Mouse (Mus musculus) stomach, embryonic 16.5 days (tissue): ENCODE measurements at regions not wholly inside any gene's neighbourhood (a gene's known extent, or its start where the extent isn't known, plus 50 kb on each side); places are given as distances from the start of the nearest gene placed in this dataset.

Experiments used
- ATAC-seq: fragments of 200-750 bp; cut with Nextera tagmentation; 2 replicates; pipeline ENCODE4 v1.8.0; 2017; ENCODE audit warnings: moderate number of reproducible peaks, moderate TSS enrichment; ENCODE audit not compliant: insufficient read depth, low FRiP score
- H3K27ac ChIP-seq: fragments of 300-500 bp; sonication (generic); 2 replicates; pipeline ENCODE4 v1.5.1; 2014; ENCODE audit warnings: low read length
- H3K27me3 ChIP-seq: fragments of 300-500 bp; sonication (generic); 2 replicates; pipeline ENCODE4 v1.6.1; 2014; ENCODE audit warnings: low read length, control low read depth, mixed read lengths; ENCODE audit not compliant: control insufficient read depth, insufficient read depth
- H3K36me3 ChIP-seq: fragments of 300-500 bp; sonication (generic); 2 replicates; pipeline ENCODE4 v1.6.1; 2014; ENCODE audit warnings: low read length; ENCODE audit not compliant: control insufficient read depth, insufficient read depth
- H3K4me1 ChIP-seq: fragments of 300-500 bp; sonication (generic); 2 replicates; pipeline ENCODE4 v1.6.1; 2014; ENCODE audit warnings: low read length, control low read depth, mixed read lengths; ENCODE audit not compliant: control insufficient read depth, insufficient read depth
- H3K4me2 ChIP-seq: fragments of 300-500 bp; sonication (generic); 2 replicates; pipeline ENCODE4 v1.6.1; 2014; ENCODE audit warnings: low read depth, low read length, mixed read lengths
- H3K4me3 ChIP-seq: fragments of 300-500 bp; sonication (generic); replicated peaks from 2 replicates; pipeline ENCODE4 v1.5.1; 2014; ENCODE audit warnings: mild to moderate bottlenecking, low read length
- H3K9ac ChIP-seq: fragments of 300-500 bp; sonication (generic); 2 replicates; pipeline ENCODE4 v1.6.1; 2014; ENCODE audit warnings: low read length
- H3K9me3 ChIP-seq: fragments of 300-500 bp; sonication (generic); replicated peaks from 2 replicates; pipeline ENCODE4 v1.6.1; 2016; ENCODE audit warnings: low read length, control low read depth; ENCODE audit not compliant: control insufficient read depth
- WGBS: fragments of 180-500 bp; shearing (Covaris S2); extraction: QIAGEN DNeasy Blood & Tissue Kit; methylation state at CpG from one replicate; pipeline ENCODE4 v1.1.7; 2014; 5-methylcytosine and 5-hydroxymethylcytosine counted together

DNA sequence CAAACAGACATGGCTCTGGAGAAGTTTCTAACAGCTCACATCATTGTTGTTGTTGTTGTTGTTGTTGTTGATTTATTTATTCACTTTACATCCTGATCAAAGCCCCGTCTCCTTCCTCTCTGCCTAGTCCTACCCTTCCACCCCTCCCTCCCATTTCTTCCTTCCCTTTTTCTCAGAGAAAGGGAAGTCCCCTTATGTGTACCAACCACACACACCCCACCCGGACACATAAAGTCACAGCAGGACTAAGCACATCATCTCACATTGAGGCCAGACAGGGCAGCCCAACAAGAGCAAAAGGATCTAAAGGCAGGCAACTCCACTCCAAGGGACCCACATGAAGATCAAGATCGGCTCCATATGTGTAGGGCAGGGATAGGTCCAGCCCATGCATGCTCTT is 130.1 kb upstream of the Cdyl start:
- 72% methylated on average over 3 of the region's 3 CpGs for WGBS
- Histone ChIP-seq H3K4me3 (no peak overlapping the region), H3K27ac (no peak overlapping the region), H3K9me3 (no peaks in the 10 kb centered on the region), H3K4me1 (no peaks in the 10 kb centered on the region), H3K9ac (no peak overlapping the region), H3K4me2 (no peak overlapping the region), H3K27me3 (no peaks in the 10 kb centered on the region), H3K36me3 (no peaks in the 10 kb centered on the region)
- ATAC-seq = no peak

DNA sequence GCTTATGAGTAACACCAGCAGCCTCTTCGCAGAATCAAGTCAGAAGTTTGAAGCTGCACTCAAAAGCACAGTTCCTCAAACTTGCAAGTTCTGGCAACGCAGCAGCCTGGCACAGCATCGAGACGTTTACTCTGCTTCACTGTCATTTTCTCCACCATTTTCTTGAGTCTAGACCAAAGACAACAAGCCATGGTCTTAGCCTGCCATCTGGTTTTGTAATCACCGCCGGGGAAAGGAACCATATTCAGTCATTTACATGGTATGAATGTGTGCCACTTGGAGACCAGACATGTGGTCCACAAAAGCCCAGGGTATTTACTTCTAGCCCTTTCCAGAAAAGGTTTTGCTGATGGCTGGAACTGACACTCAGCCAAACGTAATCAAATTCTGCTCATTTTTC is 122.5 kb upstream of the Cdyl start:
- Histone ChIP-seq H3K4me1 (no peaks in the 10 kb centered on the region), H3K4me3 (no peak overlapping the region), H3K4me2 (no peak overlapping the region), H3K9ac (no peak overlapping the region), H3K9me3 (no peaks in the 10 kb centered on the region), H3K36me3 (no peaks in the 10 kb centered on the region), H3K27me3 (no peaks in the 10 kb centered on the region), H3K27ac (no peak overlapping the region)
- ATAC-seq = no peak
- 80% methylated on average over 7 of the region's 7 CpGs for WGBS

DNA sequence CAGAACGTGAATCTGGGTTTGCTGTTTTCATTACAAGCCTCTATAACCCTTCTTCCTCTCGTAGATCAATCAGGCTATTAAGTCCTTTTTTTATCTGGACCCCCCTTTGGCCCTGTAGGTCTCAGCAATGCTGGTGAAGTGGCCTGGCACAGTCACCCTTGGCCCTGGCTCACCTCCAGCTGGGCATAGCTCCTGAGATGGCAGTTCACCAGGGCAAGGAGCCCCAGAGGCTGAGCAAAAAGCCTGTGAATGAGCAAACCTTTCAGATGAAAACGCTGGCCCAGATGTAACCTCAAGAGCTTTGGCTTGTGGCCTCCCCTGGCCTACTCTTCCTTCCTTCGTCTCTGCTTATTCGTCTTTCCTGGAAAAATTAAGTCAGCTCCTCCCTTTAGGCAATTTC is 121.7 kb upstream of the Cdyl start:
- Histone ChIP-seq H3K27ac (no peak overlapping the region), H3K27me3 (no peaks in the 10 kb centered on the region), H3K9me3 (no peaks in the 10 kb centered on the region), H3K36me3 (no peaks in the 10 kb centered on the region), H3K4me3 (no peak overlapping the region), H3K4me2 (no peak overlapping the region), H3K4me1 (no peaks in the 10 kb centered on the region), H3K9ac (no peak overlapping the region)
- WGBS = 78% methylated on average over 5 of the region's 5 CpGs
- no peak for ATAC-seq

DNA sequence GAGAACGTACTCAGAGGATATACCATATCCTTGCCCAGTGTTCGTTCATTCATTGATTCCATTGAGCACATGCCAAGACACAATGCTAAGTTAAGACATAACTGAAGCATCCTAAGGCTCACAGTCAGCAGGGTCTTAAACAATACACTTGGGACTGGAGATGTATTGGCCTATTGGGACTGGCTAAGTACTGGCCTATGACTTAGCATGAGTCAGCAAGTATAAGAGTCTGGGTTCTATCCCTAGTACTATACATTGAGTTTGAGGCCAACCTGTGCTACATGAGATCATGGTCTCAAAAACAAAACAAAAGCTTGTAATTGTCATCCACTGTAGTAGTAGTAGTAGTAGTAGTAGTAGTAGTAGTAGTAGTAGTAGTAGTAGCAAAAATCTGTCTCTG is 119.2 kb upstream of the Cdyl start:
- Histone ChIP-seq H3K4me3 (no peak overlapping the region), H3K9me3 (no peaks in the 10 kb centered on the region), H3K27me3 (no peaks in the 10 kb centered on the region), H3K9ac (no peak overlapping the region), H3K4me1 (no peaks in the 10 kb centered on the region), H3K36me3 (no peaks in the 10 kb centered on the region), H3K27ac (no peak overlapping the region), H3K4me2 (no peak overlapping the region)
- WGBS = 92% methylated on average over 2 of the region's 2 CpGs
- no peak for ATAC-seq

DNA sequence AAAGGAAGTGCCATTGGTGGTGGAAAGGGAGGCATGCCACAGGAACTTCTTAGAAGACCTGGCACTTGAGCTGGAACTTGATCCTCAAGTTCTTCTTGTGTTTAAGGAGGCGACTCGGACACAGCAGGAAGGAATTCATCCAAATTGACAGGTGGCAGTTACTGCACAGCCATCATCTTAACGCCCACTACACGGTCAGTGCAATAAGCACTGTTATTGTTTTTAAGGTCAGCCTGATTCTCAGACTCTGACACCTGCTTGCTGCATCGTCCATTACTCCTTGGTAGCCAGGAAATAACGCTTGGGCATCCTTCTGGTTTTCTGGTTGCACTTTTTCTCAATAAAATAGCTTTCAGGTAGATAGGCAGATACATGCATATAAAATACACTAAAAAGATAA is 118.6 kb upstream of the Cdyl start:
- no peaks in the 10 kb centered on the region for H3K36me3 ChIP-seq
- no peak overlapping the region for H3K4me2 ChIP-seq
- H3K27ac ChIP-seq = no peak overlapping the region
- H3K4me3 ChIP-seq = no peak overlapping the region
- H3K9me3 ChIP-seq = no peaks in the 10 kb centered on the region
- no peaks in the 10 kb centered on the region for H3K27me3 ChIP-seq
- ATAC-seq = no peak
- no peaks in the 10 kb centered on the region for H3K4me1 ChIP-seq
- H3K9ac ChIP-seq = no peak overlapping the region
- WGBS = 60% methylated on average over 6 of the region's 6 CpGs

DNA sequence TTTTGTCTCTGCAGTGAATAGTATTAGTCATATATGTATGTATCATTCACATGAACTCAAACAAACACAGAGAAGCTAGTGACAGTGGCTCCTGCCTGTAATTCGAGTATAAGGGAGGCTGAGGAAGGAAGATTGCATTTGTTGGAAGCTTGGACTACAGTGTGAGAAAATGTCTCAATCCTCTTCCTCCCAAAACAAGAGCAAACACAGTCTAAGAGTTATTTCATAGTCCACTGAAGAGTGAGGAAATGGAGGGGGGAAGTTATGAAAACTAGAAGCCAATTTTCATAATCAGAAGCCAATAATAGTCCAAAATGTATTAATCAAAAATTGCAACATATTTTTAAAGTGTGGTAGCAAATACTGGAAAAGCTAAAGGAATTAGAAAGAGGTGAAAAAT is 95.6 kb upstream of the Cdyl start:
- Histone ChIP-seq H3K9me3 (no peaks in the 10 kb centered on the region), H3K27ac (no peak overlapping the region), H3K4me1 (no peaks in the 10 kb centered on the region), H3K4me2 (no peak overlapping the region), H3K27me3 (no peaks in the 10 kb centered on the region), H3K36me3 (no peaks in the 10 kb centered on the region), H3K9ac (no peak overlapping the region), H3K4me3 (no peak overlapping the region)
- 31% methylated on average over 1 of the region's 1 CpGs for WGBS
- ATAC-seq = no peak

DNA sequence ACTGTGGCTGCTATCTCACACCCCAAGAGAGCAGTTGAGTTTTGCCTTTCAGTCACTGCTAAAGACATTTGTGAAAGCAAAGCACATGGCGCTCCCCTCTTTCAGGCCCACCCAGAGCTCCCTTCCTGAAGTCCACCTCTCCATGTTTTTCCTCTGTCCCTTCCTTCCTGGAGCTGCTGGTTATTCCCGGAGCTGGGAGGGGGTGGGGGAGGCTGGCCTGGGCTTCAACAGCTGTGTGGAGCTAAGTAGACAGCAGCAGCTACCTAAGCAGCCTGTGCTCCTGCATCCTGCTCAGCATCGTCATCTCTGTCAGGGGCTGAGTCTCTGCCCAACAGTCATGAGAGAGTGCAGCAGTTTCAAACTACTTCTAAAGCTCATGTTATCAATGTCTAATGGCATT is 78.0 kb upstream of the Cdyl start:
- no peak overlapping the region for H3K9ac ChIP-seq
- H3K36me3 ChIP-seq = no peaks in the 10 kb centered on the region
- no peaks in the 10 kb centered on the region for H3K4me1 ChIP-seq
- H3K4me3 ChIP-seq = no peak overlapping the region
- H3K4me2 ChIP-seq = no peak overlapping the region
- H3K27ac ChIP-seq = no peak overlapping the region
- whole genome bisulfite sequencing = 25% methylated on average over 3 of the region's 3 CpGs
- ATAC-seq = no peak
- no peaks in the 10 kb centered on the region for H3K9me3 ChIP-seq
- H3K27me3 ChIP-seq = no peaks in the 10 kb centered on the region

DNA sequence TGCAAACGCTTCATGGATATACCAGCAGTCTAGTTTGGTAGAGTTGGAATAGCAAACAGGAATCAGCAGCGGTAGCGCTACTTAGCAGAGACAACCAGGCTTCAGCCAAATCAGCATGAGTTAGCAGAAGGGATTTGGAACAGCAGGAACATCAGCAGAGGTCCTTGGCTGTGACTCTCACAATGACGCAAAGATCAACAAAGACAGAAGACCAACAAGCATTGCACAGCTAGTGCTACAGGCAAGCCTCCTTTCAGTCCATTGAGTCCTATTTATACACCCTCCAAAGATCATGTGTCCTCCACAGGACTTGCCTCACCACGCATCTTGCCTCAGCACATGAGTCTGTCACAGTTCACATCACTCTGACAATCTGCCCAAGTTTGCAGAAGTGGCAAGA is 61.6 kb upstream of the Cdyl start:
- no peaks in the 10 kb centered on the region for H3K4me1 ChIP-seq
- H3K4me3 ChIP-seq = no peak overlapping the region
- no peak overlapping the region for H3K4me2 ChIP-seq
- H3K9me3 ChIP-seq = no peaks in the 10 kb centered on the region
- H3K27me3 ChIP-seq = no peaks in the 10 kb centered on the region
- no peak overlapping the region for H3K9ac ChIP-seq
- ATAC-seq = no peak
- H3K36me3 ChIP-seq = no peaks in the 10 kb centered on the region
- 84% methylated on average over 5 of the region's 5 CpGs for WGBS
- H3K27ac ChIP-seq = no peak overlapping the region

DNA sequence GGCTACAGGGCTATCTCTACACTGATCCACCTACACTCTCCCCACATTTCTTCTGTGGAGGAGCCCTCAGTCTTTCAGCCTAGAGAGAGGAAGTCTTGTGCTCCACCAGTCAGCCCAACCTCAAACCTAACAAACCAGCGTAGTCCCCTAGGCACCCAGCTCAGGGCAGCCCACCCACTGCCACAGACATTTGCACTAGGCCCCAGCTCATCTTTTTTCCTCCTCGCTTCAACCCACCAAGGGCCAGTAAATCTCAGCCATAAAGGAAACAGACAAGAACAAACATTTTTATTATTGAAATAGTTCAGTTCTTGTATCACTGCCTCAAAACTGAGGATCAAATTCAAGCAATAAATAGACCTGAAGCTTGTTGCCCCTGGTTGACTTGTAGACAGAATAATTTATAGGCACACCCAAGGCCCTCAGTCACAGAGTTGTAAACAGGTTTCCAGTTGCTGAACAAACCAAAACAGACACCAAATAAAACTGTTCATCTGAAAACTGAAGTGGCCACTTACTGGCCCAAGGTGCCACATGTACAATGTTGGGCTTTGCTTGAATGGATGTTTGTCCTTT is 58.0 kb upstream of the Cdyl start:
- 88% methylated on average over 2 of the region's 2 CpGs for WGBS
- no peak overlapping the region for H3K27ac ChIP-seq
- no peaks in the 10 kb centered on the region for H3K27me3 ChIP-seq
- H3K9ac ChIP-seq = no peak overlapping the region
- H3K4me3 ChIP-seq = no peak overlapping the region
- ATAC-seq = no peak
- no peaks in the 10 kb centered on the region for H3K4me1 ChIP-seq
- H3K9me3 ChIP-seq = no peaks in the 10 kb centered on the region
- H3K4me2 ChIP-seq = no peak overlapping the region
- no peaks in the 10 kb centered on the region for H3K36me3 ChIP-seq

DNA sequence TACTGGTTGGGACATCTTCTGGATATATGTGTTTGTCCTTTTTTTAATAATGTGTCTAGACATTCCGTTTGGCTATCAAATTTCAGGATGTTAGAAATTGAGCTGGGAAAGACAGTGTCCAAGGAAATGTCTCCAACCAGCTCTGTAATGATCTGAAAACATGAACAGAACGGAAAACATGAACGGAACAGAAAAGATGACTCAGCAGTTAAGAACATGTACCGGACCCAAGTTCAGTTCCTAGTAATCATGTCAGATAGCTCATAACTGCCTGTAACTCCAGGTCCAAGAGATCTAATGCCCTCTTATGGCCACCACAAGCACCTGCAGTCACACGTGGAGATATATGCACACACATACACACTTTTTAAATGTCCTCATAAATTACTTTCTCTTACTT is 56.6 kb upstream of the Cdyl start:
- no peak overlapping the region for H3K4me2 ChIP-seq
- no peak for ATAC-seq
- no peak overlapping the region for H3K4me3 ChIP-seq
- H3K9ac ChIP-seq = no peak overlapping the region
- WGBS = 98% methylated on average over 5 of the region's 5 CpGs
- no peaks in the 10 kb centered on the region for H3K4me1 ChIP-seq
- no peak overlapping the region for H3K27ac ChIP-seq
- H3K27me3 ChIP-seq = no peaks in the 10 kb centered on the region
- no peaks in the 10 kb centered on the region for H3K36me3 ChIP-seq
- H3K9me3 ChIP-seq = no peaks in the 10 kb centered on the region
